Mouse (Mus musculus) mature B cell (primary cell): ENCODE results near the gene Tmem121.
"Not testable (repeated sequence)": the region's sequence is repeated elsewhere in the genome, so short reads cannot be mapped to it uniquely, and the experiment has no call there.

ENCODE experiments used
- in situ Hi-C: fragments of 300-500 bp; cut with MboI; formaldehyde crosslinking; loops from 2 replicates; pipeline ENCODE4 v1.14.3; 2019

Gene Tmem121

DNA sequence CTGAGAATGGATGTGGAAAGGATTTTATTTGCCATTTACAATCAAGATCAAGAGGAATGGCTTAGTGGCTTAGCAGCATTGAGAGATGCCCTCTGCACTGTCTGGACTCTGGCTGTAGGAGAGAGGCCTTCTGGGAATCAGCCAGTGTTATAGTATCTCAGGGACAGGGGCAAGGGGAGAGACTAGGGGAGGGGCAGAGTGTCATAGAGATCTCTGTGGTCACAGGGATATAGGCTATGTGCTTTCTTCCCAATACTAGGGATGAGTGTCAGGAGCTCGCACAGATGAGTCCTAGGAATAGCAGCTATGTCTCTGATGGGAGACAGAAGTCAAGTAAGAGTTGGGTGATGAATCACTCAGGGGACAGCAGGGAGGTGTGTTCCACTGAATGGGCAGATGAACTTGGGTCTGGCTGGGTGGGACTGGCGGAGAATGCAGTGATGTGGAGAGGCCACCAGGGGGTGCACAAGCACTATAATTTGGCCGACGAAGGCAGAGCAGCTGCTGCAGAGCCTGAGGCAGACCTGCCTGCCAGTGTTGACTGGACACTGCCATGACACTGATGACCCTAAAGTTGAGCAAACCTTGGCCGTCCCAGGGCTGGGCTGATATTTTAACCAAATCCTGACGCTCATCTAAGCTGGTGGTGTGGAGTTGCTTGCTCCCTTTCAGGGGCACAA is 30.1 kb downstream of the Tmem121 start:
- in situ Hi-C loops: loop anchor here (25.0 kb wide), 2 partner anchors 621 to 1771 kb away; no protein-coding TSS in a partner anchor

DNA sequence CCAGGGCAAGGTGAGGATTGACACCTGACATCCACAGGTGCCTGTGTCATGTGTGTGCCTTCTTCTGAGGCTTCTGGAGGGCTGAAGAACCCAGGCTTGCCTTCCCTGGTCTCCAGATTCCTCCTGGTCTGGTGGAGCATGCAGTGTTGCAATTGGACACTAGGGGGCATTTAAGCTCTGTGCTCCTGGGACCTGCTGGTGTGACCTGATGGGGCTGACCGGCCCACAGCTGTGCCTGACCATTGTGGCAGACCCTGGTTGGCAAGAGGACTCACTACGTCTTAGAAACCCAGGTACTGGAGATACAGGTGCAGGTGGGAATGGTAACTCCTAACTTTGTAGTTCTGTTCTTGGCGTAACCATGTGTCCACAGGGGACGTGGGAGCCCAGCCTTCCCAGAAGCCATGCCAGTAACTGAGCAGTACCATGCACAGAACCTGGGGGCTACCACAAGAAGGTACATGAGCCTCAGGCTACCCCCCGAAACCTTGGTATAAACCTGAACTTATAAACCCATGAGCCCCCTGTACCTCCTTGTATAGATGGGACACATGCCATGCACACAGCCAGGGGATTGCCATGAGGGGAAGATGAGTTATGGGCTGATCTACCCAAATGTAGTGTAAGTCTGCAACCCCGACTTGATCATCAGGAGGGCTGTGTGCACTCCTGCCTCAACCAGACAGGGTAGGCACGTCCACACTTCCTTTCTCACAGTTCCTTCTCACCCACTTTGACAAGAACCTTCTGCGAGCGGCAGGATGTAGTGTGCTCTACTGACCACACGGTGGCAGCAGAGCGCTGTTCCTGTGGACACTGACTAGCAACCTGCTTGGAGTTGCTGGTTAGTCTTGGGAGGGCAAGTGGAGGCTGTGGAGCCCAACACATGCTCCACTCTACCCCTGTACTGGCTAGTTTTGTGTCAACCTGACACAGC is 31.8 kb downstream of the Tmem121 start:
- in situ Hi-C loops: loop anchor here (25.0 kb wide), 2 partner anchors 620 to 1770 kb away; no protein-coding TSS in a partner anchor

DNA sequence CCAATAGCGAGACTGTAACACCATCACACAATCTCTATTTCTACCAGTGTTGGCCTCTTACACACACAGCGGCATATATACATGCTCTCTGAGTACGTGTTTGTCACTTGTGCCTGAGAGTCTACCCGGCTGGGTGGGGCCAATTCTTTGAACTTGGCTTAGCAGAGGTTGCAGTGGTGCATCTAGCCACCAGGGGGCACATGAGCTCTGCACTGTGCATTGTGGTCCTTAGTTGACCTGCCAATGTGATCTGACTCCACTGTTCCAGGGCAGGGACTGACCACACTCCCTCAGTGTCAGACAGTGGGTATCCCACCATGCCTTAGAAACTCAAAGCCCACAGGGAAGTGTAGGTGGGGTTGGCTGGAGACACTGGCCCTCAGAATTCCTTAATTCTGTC is 34.1 kb downstream of the Tmem121 start:
- in situ Hi-C loops: loop anchor here (5.0 to 25.0 kb wide), 5 partner anchors 37 to 1767 kb away; no protein-coding TSS in a partner anchor

DNA sequence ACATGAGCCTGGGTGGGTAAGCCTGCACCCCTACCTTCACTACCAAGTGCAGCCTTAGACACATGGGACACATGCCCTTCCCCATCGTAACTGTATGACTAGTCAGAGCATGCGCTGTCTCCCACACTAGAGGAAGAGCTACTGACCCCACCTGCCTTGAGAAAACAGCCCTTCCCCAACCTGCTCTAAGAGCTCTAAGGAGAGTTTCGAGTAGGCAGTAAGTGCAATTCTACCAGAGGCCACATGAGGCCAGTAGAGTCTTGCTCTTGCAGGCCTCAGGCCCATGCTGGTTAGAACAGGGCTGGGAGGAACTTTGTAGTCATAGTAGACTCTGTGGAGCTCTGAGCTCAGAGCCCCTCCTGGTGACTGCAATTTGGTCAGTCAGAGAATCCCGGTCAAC is 34.7 kb downstream of the Tmem121 start:
- in situ Hi-C loops: loop anchor here (5.0 to 25.0 kb wide), 5 partner anchors 37 to 1767 kb away; no protein-coding TSS in a partner anchor

DNA sequence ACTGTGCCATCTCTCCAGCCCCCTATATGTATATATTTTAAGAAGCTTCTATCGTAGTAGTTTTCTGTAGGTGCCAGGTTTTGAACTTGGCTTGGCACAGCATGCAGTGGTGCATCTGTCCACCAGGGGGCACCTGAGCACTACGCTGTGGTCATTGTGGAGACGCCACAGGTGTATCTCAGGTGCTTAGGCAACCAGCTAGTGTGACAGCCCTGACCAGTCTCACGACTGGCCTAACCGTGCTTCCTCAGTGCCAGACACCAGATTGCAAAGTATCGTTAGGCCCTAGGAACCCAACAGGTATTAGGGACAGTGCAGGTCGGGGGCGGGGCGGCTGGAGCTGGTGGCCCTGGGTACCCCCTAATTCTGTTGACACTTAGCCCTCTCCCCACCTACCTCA is 35.6 kb downstream of the Tmem121 start:
- in situ Hi-C loops: loop anchor here (5.0 to 25.0 kb wide), 5 partner anchors 36 to 1766 kb away; no protein-coding TSS in a partner anchor

DNA sequence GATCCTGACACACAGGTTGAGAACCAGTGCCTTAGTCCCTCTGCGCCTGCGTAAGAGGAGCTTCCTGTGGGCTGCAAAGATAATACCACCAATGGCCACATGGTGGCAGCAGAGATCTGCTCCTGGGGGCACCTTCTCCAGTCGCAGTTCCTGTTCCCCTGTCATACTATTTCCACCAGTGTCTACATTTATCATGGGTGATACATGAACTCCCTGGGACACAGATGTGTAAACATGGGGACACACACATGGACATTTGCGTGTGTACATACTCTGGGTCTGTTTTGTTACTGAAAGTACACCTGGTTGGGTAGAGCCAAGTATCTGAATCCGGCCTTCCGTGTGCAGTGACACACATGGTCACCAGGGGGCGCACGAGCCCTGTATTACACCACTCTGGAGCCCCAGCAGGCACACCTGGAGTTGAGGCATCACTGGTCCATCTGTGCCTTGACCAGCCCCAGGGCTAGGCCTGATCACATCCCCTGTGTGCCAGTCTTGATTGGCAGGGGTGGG is 36.4 kb downstream of the Tmem121 start:
- in situ Hi-C loops: loop anchor here (5.0 to 25.0 kb wide), 5 partner anchors 35 to 1765 kb away; no protein-coding TSS in a partner anchor

DNA sequence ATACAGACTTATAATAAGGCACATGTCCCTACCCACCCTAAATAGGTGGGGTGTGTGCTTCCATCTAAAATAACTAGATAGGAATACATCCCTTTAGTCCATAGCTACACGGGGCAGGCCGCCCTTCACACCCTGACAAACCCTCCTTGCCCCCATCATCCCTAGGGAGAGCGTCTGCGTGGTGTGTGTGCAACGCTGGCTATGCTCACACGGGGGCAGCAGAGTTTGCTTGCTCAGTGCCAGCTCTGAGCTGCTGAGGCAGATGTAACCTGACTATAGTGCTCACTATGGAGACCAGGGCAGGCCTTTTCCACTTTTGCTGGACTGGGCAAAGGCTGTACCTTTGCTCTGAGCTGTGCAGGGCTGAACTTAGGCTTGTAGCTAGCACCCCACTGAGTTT is 37.0 kb downstream of the Tmem121 start:
- in situ Hi-C loops: loop anchor here (5.0 to 25.0 kb wide), 5 partner anchors 35 to 1765 kb away; no protein-coding TSS in a partner anchor

DNA sequence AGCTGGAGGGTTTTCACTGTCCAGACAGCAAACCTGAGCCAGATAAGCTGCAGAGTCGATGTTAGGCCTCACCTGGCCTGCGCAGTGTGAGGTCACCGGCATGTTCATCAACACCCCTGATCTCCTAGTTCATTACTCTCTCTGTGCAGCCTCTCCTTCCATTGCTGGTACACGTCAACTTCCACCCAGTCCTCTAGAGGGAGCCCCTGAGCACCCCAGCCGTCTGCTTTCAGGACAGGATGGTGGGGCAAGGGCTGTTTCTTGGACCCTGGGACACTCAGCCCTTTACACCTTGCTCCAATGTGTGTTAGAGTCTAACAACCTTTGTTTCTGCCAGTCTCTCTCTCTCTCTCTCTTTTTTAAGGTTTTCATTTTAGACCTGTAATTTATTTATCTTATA is 38.5 kb downstream of the Tmem121 start:
- in situ Hi-C loops: loop anchor here (5.0 to 25.0 kb wide), 5 partner anchors 33 to 1763 kb away; no protein-coding TSS in a partner anchor

DNA sequence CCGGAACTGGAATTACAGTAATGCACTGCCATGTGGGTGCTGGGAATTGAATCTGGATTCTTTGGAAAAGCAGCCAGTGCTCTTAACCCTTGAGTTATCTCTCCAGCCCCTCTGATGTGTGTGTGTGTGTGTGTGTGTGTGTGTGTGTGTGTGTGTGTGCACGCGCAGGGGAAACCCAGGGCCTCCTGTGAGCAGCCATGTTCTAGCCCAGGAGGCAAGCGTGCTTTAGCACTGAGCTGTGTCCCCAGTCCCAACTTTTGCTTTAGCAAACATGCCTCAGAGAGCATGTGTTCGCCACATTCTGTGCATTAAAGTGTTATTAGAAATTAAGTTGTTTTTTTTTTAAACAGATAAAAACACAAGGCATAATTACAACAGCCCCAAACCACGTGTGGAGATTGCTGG is 39.0 kb downstream of the Tmem121 start:
- in situ Hi-C loops: loop anchor here (5.0 to 25.0 kb wide), 5 partner anchors 33 to 1763 kb away; no protein-coding TSS in a partner anchor

DNA sequence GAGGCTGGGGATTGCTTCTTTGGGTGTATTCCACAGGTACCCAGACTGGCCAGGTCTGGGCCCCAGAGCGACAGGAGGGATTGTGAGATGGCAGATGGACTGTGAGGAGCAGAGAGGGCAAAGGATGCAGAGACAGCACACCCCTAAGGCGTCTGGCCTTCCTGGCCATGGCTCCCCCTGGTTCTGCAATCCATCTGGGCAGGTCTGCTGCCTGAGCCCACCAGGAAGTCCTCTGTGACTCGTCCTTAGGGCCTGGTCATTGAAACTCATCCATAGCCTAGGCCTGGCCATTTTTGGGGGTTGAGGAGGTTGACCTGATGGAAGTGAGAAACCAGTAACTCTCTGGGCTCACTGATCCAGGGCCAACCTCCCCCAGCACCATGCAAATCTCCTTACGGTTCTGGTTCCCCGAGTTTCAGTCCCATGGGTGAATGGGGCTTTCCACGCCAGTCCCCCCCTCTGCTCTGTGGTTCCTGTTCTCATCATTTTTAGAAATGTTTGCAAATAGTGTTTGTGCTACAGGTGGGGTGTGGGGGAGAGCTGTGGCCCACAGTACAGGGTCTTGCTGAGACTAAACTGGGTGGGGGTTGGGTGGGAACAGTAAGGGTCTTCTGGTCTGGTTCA is 42.4 kb downstream of the Tmem121 start:
- in situ Hi-C loops: loop anchor here (10.0 kb wide), 1 partner anchor 357 kb away; no protein-coding TSS in a partner anchor

DNA sequence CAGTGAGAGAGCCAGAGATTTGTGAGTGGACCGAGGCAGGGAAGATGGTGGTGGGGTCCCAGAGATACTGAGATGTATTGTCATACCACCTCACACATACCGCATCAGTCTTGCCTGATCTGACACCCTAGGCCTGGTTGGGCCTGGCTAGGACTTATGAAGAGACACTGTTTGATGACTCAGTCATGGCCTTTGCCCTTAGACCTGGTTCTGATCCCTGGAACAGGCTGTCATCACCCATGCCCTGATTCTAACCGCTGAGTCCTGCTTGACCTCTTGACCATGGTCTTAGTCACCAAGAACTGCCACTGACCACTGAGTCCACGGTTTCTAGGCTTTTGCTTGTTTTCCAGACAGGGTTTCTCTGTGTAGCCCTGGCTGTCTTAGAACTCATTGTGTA is 45.0 kb downstream of the Tmem121 start:
- in situ Hi-C loops: no loop called here

DNA sequence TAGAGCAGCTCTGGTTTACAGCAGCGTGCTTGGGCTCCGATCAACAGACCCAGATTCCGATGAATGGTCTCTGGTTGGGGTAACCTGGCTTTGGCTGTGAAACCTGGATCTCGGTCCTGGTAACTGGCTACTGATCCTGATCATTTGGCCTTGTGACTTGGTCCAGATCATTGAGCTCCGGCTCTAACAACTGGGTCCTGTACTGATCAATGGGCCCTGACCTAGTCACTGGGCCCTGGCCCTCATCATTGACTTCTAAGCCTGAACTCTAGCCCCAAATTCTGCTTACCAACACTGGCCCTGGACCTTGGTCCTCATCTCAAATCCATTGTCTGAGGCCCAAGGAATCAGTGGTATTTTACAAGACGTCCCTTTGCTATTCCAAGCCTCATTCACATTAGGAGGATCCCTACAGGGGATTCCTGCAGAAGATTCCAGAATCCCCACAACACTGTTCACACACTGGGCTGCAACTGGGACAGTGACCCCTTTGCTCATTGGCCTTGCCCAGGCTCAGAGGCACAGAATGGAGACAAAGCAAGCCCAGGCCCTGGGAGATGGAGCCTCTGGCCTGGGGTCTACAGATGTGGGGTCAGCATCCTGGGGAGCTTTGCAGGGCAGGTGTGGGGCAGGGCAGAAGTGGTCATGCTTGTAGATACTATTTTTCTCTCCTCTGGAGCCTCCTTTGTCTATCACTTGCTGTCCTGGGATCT is 46.0 kb downstream of the Tmem121 start:
- in situ Hi-C loops: not testable (repeated sequence)

DNA sequence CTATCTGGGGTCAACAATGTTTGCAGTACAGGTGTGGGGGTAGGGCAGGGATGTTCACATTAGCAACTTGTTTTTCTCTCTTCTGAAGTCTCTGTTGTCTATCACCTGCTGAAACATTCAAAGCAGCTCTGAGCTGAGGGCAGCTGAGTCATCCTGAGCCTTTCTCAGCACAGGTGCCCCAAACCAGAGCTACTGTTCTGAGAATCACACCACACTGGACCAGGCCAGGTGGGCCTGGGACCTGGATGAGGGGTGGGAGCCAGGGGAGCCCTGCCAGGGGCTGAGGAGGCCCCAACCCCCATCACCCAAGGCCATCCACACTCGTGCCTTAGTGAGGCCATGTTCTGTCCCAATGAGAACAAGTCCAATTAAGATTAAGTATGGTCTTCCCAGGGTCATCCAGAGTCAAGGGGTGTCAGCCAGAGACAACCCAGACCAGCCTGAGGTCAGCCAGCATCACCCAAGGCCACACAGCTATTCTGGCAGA is 46.6 kb downstream of the Tmem121 start:
- in situ Hi-C loops: not testable (repeated sequence)
